Mouse (Mus musculus) cerebellum, adult 2 months (tissue): ENCODE measurements at regions not wholly inside any gene's neighbourhood (a gene's known extent, or its start where the extent isn't known, plus 50 kb on each side); places are given as distances from the start of the nearest gene placed in this dataset.
"Not testable (repeated sequence)": the region's sequence is repeated elsewhere in the genome, so short reads cannot be mapped to it uniquely, and the experiment has no call there.

ENCODE experiments used
- DNase-seq, 2 experiments: peaks; one replicate each; pipeline ENCODE4 v3.0.0; 2021
- H3K27ac ChIP-seq: fragments of 200-500 bp; 2 replicates; pipeline ENCODE4 v1.5.1; 2012; ENCODE audit warnings: low read length, control low read depth, inconsistent platforms; ENCODE audit not compliant: insufficient read depth
- H3K27me3 ChIP-seq: fragments of 200-500 bp; 2 replicates; pipeline ENCODE4 v1.6.1; 2012; ENCODE audit warnings: inconsistent platforms, mild to moderate bottlenecking, low read length, moderate library complexity; ENCODE audit not compliant: control insufficient read depth, insufficient read depth
- H3K4me1 ChIP-seq: fragments of 200-500 bp; 2 replicates; pipeline ENCODE4 v1.6.1; 2011; ENCODE audit warnings: low read length; ENCODE audit not compliant: control insufficient read depth, insufficient read depth
- H3K4me3 ChIP-seq: fragments of 200-500 bp; replicated peaks from 2 replicates; pipeline ENCODE3; 2011; ENCODE audit warnings: mild to moderate bottlenecking, low read depth, low read length, control low read depth; ENCODE audit not compliant: insufficient read depth
- CTCF ChIP-seq: fragments of 200-500 bp; IDR thresholded peaks from 2 replicates; pipeline ENCODE4 v1.5.1; 2011; ENCODE audit warnings: low read depth, mild to moderate bottlenecking, control low read depth, low read length, moderate library complexity, borderline replicate concordance; ENCODE audit not compliant: insufficient read depth
- POLR2A ChIP-seq: fragments of 200-500 bp; IDR thresholded peaks from 2 replicates; pipeline ENCODE4 v1.6.1; 2011; ENCODE audit warnings: low read length, control low read depth, borderline replicate concordance; ENCODE audit not compliant: insufficient read depth
- WGBS: fragments of 180-500 bp; shearing (Covaris S2); methylation state at CpG from one replicate; pipeline ENCODE4 v1.1.7; 2018; 5-methylcytosine and 5-hydroxymethylcytosine counted together

GRCm38 (mm10) chr3:22900966-22901365 lies 824.5 kb downstream of the Tbl1xr1 start:
- Histone ChIP-seq H3K4me3 (no peak overlapping the region), H3K4me1 (no peaks in the 10 kb centered on the region), H3K27ac (no peak overlapping the region), H3K27me3 (no peaks in the 10 kb centered on the region)
- TF ChIP-seq POLR2A (no peak), CTCF (no peak)
- 97% methylated on average over 10 of the region's 10 CpGs for WGBS
- no peak for DNase-seq

- TF ChIP-seq CTCF (no peak), POLR2A (no peak)
- no peaks in the 10 kb centered on the region for H3K27me3 ChIP-seq
- H3K27ac ChIP-seq: no peak overlapping the region
- DNase-seq: no peak
- no peaks in the 10 kb centered on the region for H3K4me1 ChIP-seq
- WGBS: 86% methylated on average over 3 of the region's 3 CpGs
- no peak overlapping the region for H3K4me3 ChIP-seq
These were observed 852.5 kb downstream of the Tbl1xr1 start for GRCm38 (mm10) chr3:22928970-22929369.

GRCm38 (mm10) chr3:22929762-22930519 lies 853.5 kb downstream of the Tbl1xr1 start:
- no peaks in the 10 kb centered on the region for H3K4me1 ChIP-seq
- DNase-seq: no peak
- no peak overlapping the region for H3K27ac ChIP-seq
- TF ChIP-seq CTCF (no peak), POLR2A (no peak)
- no peaks in the 10 kb centered on the region for H3K27me3 ChIP-seq
- H3K4me3 ChIP-seq: no peak overlapping the region
- 60% methylated on average over 2 of the region's 2 CpGs for WGBS

DNA sequence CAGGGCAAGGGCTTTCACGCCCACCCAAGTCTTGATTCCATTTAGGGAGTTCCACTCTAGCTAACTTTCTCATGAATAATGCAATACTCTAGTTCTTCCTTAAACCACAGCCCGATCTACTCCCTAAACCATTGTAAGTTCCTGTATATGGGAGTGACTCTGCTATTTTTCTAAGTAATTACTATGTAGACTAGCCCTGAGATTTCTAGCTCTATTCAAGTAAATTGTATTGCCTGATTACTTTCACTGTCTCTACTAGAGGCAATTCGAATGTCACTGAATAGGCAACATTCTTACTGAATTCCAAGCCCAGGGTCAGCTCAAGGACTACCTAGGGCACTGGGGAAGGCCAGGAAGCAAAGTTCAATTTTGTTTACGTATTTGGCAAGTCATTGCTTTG lies 869.2 kb downstream of the Tbl1xr1 start:
- H3K4me3 ChIP-seq, DNase-seq, H3K27ac ChIP-seq, H3K4me1 ChIP-seq, H3K27me3 ChIP-seq: not testable (repeated sequence)
- WGBS: 85% methylated on average over 4 of the region's 4 CpGs

DNA sequence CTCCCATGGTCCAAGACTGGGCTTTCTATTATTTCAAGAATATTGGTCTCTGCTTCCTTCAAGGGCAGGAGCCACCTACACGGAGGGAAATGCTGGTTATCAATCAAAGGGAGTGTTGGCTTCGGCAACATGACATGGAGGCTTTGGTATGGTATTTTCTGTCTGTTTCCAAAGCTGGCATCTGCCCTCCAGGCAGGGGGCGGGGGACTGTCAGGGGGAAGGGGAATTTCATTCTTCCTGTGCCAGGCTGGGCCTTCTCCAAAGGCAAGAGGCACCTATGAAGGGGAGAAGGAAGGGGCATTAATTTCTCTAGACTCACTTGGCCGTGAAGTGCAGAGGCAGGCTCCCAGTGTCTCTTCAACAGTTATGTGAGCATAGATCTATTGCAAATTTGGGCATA lies 870.7 kb downstream of the Tbl1xr1 start:
- Histone ChIP-seq H3K4me1 (no peaks in the 10 kb centered on the region), H3K27ac (no peak overlapping the region), H3K27me3 (no peaks in the 10 kb centered on the region), H3K4me3 (no peak overlapping the region)
- no peak for DNase-seq
- TF ChIP-seq CTCF (no peak), POLR2A (no peak)
- WGBS: 21% methylated on average over 4 of the region's 4 CpGs

DNA sequence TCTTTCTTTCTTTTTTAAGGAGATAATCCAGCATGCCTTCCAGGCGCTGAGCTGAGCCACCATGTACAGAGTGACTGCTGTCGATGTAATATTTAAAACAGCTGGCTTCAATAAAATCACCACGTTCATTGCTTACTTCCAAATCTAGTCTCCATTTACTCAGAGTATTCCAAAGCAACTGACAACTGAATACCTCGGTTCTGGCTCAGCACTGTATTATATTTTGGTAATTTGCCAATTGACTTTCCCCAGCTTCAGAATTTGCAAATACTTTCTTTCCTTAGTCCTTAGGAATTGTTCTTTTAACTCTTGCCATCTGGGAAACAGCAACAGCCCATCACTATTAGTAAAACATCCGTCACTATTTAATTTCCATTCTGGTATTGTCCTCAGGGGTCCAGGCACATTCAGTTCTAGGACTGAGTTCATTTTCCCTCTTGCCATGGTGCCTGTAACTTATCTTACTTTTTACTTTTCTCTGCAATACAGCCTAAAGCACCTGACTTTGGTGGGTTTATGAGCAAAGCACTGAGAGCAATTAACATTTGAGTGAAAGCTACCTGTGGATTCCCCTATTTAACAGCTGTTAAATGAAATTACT lies 871.8 kb downstream of the Tbl1xr1 start:
- Histone ChIP-seq H3K27ac (no peak overlapping the region), H3K27me3 (no peaks in the 10 kb centered on the region), H3K4me3 (no peak overlapping the region), H3K4me1 (no peaks in the 10 kb centered on the region)
- no peak for DNase-seq
- TF ChIP-seq CTCF: no peak
- TF ChIP-seq POLR2A: no peak
- WGBS: 30% methylated on average over 5 of the region's 5 CpGs

GRCm38 (mm10) chr3:22957422-22957821 lies 881.0 kb downstream of the Tbl1xr1 start:
- 33% methylated on average over 1 of the region's 1 CpGs for WGBS
- Histone ChIP-seq H3K27me3 (no peaks in the 10 kb centered on the region), H3K4me1 (no peaks in the 10 kb centered on the region), H3K27ac (no peak overlapping the region), H3K4me3 (no peak overlapping the region)
- TF ChIP-seq CTCF: no peak
- TF ChIP-seq POLR2A: no peak
- DNase-seq: no peak

DNA sequence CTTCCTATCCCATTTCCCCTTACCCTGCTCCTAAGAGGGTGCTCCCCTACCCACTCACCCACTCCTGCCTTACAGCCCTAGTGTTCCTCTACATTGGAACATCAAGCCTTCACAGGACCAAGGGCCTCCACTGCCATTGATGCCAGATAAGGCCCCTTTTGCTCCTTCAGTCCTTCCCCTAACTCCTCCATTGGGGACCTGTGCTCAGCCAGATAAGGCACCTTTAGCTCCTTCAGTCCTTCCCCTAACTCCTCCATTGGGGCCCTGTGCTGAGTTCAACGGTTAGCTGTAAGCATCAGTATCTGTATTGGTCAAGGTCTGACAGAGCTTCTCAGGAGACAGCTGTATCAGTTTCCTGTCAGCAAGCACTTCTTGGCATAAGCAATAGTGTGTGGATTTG lies 896.2 kb downstream of the Tbl1xr1 start:
- no peaks in the 10 kb centered on the region for H3K4me1 ChIP-seq
- DNase-seq: no peak
- H3K4me3 ChIP-seq: no peak overlapping the region
- 74% methylated on average over 1 of the region's 1 CpGs for WGBS
- H3K27ac ChIP-seq: no peak overlapping the region
- TF ChIP-seq POLR2A: no peak
- no peak for TF ChIP-seq CTCF
- no peaks in the 10 kb centered on the region for H3K27me3 ChIP-seq
